Mouse (Mus musculus) cerebellum, adult 2 months (tissue): ENCODE data around the gene Msh4. TPM values are rescaled to one million over a fixed set of nuclear protein-coding genes. Genes with fewer than 3 reads are reported as not detected.

Experiments used
- DNase-seq, 2 experiments: peaks; one replicate each; pipeline ENCODE4 v3.0.0; 2021
- H3K27ac ChIP-seq: fragments of 200-500 bp; 2 replicates; pipeline ENCODE4 v1.5.1; 2012; ENCODE audit warnings: low read length, control low read depth, inconsistent platforms; ENCODE audit not compliant: insufficient read depth
- H3K27me3 ChIP-seq: fragments of 200-500 bp; 2 replicates; pipeline ENCODE4 v1.6.1; 2012; ENCODE audit warnings: inconsistent platforms, mild to moderate bottlenecking, low read length, moderate library complexity; ENCODE audit not compliant: control insufficient read depth, insufficient read depth
- H3K4me1 ChIP-seq: fragments of 200-500 bp; 2 replicates; pipeline ENCODE4 v1.6.1; 2011; ENCODE audit warnings: low read length; ENCODE audit not compliant: control insufficient read depth, insufficient read depth
- H3K4me3 ChIP-seq: fragments of 200-500 bp; replicated peaks from 2 replicates; pipeline ENCODE3; 2011; ENCODE audit warnings: mild to moderate bottlenecking, low read depth, low read length, control low read depth; ENCODE audit not compliant: insufficient read depth
- CTCF ChIP-seq: fragments of 200-500 bp; IDR thresholded peaks from 2 replicates; pipeline ENCODE4 v1.5.1; 2011; ENCODE audit warnings: low read depth, mild to moderate bottlenecking, control low read depth, low read length, moderate library complexity, borderline replicate concordance; ENCODE audit not compliant: insufficient read depth
- POLR2A ChIP-seq: fragments of 200-500 bp; IDR thresholded peaks from 2 replicates; pipeline ENCODE4 v1.6.1; 2011; ENCODE audit warnings: low read length, control low read depth, borderline replicate concordance; ENCODE audit not compliant: insufficient read depth
- WGBS: fragments of 180-500 bp; shearing (Covaris S2); methylation state at CpG from one replicate; pipeline ENCODE4 v1.1.7; 2018; 5-methylcytosine and 5-hydroxymethylcytosine counted together
- polyA plus RNA-seq: library from polyadenylated mRNA; depleted of rRNA; stranded (reverse); fragments of >200 nt; gene quantifications from 2 replicates; pipeline ENCODE4 v1.2.3, GENCODE M21; 2012

Gene Msh4
- polyA plus RNA-seq, 1 experiment = 0.11 TPM

GRCm38 (mm10) chr3:153940486-153940885, 34.5 kb upstream of the Msh4 start:
- no peak overlapping the region for H3K4me3 ChIP-seq
- no peak for DNase-seq
- H3K27me3 ChIP-seq = no peaks in the 10 kb centered on the region
- no peaks in the 10 kb centered on the region; the same call in 1 of the 2 replicates for H3K4me1 ChIP-seq
- WGBS = 94% methylated on average over 9 of the region's 9 CpGs
- H3K27ac ChIP-seq = no peak overlapping the region
- TF ChIP-seq POLR2A = no peak
- TF ChIP-seq CTCF = no peak

DNA sequence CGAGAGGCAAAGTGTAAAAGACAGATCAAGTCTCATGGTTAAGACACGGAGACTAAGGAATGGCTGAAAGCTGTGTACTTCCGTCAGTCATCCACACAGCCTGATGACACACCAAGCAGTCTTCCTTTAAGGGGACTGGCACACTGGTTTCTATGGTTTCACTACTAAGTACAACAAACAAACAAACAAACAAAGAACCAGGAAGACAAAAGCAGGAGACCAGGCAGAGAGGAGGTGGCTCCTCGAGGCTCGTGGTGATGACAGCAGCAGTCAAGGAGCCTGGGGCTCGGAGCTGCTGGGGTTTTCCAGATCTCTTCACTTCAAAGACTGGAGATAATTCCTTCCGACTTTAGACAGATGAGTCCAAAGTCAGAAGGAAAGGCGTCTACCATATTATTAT, 34.1 kb upstream of the Msh4 start:
- H3K27ac ChIP-seq = no peak overlapping the region

DNA sequence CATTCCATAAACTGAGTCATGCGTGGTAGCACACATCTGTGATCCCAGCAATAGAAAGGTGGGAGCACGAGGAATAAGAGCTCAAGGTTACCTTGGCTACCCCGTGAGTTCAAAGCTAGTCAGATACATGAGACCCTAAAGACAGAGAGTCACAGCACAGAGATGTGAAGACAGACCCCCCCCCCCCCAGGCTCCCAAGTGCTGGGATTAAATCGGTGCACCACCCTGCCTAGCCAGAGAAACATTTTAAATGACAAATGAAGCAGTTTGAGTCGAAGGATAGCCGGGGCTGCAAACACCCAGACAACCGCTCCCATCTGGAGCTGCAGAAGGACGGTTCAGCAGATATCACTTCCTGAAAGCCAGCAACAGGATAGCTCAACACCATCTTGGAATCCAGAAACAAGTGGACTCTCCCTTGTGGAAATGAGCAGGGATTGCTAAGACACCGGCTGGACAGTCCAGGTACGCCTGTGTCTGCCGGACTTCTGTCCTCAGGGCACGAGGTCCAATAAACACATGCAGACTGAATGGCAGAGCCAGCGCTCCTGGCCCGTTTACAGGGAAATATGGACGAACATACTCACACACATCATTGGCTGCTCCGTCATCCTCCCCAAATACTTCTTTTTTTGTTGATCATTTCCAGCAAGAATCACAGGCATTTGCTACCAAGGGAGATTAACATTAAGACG, 31.3 kb upstream of the Msh4 start:
- no peak for TF ChIP-seq CTCF
- TF ChIP-seq POLR2A = no peak
- 91% methylated on average over 17 of the region's 17 CpGs for whole genome bisulfite sequencing
- H3K27ac ChIP-seq = no peak overlapping the region

More for the DNA sequence above, 34.1 kb upstream of the Msh4 start:
- no peaks in the 10 kb centered on the region for H3K4me1 ChIP-seq
- no peak overlapping the region for H3K4me3 ChIP-seq
- no peaks in the 10 kb centered on the region for H3K27me3 ChIP-seq
- TF ChIP-seq CTCF (no peak), POLR2A (no peak)
- WGBS = 77% methylated on average over 8 of the region's 8 CpGs
- DNase-seq = no peak

GRCm38 (mm10) chr3:153935878-153936277, 29.9 kb upstream of the Msh4 start:
- Histone ChIP-seq H3K27me3 (no peaks in the 10 kb centered on the region), H3K4me1 (no peaks in the 10 kb centered on the region), H3K4me3 (no peak overlapping the region), H3K27ac (no peak overlapping the region)
- no peak for TF ChIP-seq CTCF
- TF ChIP-seq POLR2A = no peak
- DNase-seq = no peak
- 88% methylated on average over 9 of the region's 9 CpGs for WGBS

More for the DNA sequence above, 31.3 kb upstream of the Msh4 start:
- Histone ChIP-seq H3K4me1 (no peaks in the 10 kb centered on the region), H3K27me3 (no peaks in the 10 kb centered on the region), H3K4me3 (no peak overlapping the region)
- DNase-seq = no peak

DNA sequence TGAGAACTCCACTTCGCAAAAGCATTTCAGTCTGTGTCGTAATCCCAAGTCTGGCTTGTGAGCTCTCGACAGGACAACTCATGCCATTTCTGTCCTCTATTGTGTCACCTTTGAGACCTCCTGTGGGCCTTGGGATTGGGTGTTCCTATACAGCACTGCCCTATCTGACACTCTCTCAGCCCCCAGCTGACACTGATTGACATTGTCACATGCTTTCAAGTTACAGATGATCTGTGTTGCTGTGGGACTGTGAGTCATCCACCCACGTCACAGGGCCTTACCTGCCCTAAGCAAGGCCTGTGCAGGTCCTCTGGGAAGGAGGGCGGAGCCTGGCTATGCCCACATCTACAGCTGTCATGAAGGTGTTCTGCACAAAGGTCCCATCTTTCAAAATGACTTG, 26.5 kb upstream of the Msh4 start:
- WGBS = 90% methylated on average over 5 of the region's 5 CpGs
- Histone ChIP-seq H3K4me1 (no peaks in the 10 kb centered on the region), H3K27ac (no peak overlapping the region)

GRCm38 (mm10) chr3:153929526-153929925, 23.6 kb upstream of the Msh4 start:
- no peak for DNase-seq
- no peak for TF ChIP-seq POLR2A
- TF ChIP-seq CTCF = no peak
- WGBS = 91% methylated on average over 11 of the region's 11 CpGs

More for the DNA sequence above, 26.5 kb upstream of the Msh4 start:
- TF ChIP-seq POLR2A (no peak), CTCF (no peak)
- DNase-seq = no peak
- no peak overlapping the region for H3K4me3 ChIP-seq
- H3K27me3 ChIP-seq = no peaks in the 10 kb centered on the region

DNA sequence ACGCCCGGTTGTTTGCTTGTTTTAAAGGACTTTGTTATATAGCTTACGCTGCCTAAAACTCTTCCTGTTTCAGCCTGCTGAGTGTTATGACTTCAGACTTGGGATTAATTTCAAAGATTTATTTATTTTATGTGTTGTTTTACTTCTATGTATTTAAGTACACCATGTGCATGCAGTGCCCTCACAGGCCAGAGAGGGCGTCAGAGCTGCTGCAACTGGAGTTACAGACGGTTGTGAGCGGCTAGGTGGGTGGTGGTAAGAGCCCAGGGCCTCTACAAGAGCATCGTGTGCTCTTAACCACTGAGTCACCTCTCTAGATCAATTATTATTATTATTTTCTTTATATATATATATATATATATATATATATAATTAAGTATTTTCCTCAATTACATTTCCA, 20.4 kb upstream of the Msh4 start:
- H3K27me3 ChIP-seq = no peaks in the 10 kb centered on the region
- WGBS = 91% methylated on average over 7 of the region's 7 CpGs

More at GRCm38 (mm10) chr3:153929526-153929925, 23.6 kb upstream of the Msh4 start:
- Histone ChIP-seq H3K4me3 (no peak overlapping the region), H3K27ac (no peak overlapping the region), H3K4me1 (no peaks in the 10 kb centered on the region), H3K27me3 (no peaks in the 10 kb centered on the region)

GRCm38 (mm10) chr3:153921147-153921910, 15.4 kb upstream of the Msh4 start:
- no peak overlapping the region for H3K27ac ChIP-seq
- TF ChIP-seq POLR2A = no peak
- TF ChIP-seq CTCF = no peak
- no peaks in the 10 kb centered on the region for H3K4me1 ChIP-seq
- no peak for DNase-seq
- no peaks in the 10 kb centered on the region for H3K27me3 ChIP-seq
- 94% methylated on average over 10 of the region's 10 CpGs for WGBS
- no peak overlapping the region for H3K4me3 ChIP-seq

More for the DNA sequence above, 20.4 kb upstream of the Msh4 start:
- no peak overlapping the region for H3K4me3 ChIP-seq
- TF ChIP-seq CTCF (0 out of 2 replicates have a peak, but pooled peaks have one; percentile 2), POLR2A (no peak)
- H3K4me1 ChIP-seq = no peaks in the 10 kb centered on the region
- no peak overlapping the region for H3K27ac ChIP-seq
- DNase-seq = no peak
